Mouse (Mus musculus): ENCODE data around the gene Slf2.

Gene Slf2

DNA sequence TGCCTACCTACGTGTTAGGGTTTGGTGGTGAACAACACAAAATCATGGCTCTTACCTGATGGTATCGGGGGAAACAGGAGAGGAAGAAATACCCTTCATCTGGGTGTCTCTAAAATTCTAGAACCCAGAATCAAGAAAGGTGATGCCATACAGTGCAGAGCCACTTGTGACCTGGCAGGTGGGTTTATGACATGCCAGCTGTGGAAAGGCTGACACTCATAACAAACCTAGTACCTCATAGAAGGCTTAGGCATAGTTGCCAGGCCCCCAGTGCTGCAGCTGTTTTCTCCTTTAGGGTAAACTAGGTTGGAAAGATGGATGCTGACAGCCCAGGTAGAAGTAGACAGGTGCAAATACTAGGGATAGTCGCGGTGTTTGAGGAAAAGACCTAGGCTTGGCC lies 53.5 kb downstream of the Slf2 start:
- no peak for DNase-seq (ENCODE audit: low read depth)

- no peak for DNase-seq (ENCODE audit: low read depth)
These were observed 54.4 kb downstream of the Slf2 start for GRCm38 (mm10) chr19:44985159-44985988.

DNA sequence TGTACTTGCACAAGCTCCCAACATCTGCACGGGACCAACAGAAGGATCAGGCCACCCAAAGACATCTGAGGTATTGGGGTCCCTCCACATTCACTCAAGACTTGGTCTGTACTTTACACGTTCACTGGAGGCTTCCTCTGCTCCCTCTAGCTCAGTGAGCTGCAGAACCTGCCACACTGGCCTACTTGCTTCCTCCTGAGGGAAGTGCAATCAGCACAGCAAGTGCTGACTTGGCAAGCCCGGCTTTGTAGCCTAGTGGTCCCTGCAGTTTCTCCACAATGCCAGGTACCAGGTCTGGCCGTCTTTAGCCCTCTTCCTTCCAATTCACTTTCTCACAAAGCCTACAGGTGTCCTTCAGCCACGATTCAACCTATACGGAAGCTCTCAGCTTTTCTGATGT lies 56.1 kb downstream of the Slf2 start:
- no peak for DNase-seq (ENCODE audit: low read depth)

- DNase-seq (ENCODE audit: low read depth) = no peak
These were observed 56.9 kb downstream of the Slf2 start for GRCm38 (mm10) chr19:44987851-44988250.

- no peak for DNase-seq (ENCODE audit: low read depth)
These were observed 57.4 kb downstream of the Slf2 start for GRCm38 (mm10) chr19:44988321-44988720.

DNA sequence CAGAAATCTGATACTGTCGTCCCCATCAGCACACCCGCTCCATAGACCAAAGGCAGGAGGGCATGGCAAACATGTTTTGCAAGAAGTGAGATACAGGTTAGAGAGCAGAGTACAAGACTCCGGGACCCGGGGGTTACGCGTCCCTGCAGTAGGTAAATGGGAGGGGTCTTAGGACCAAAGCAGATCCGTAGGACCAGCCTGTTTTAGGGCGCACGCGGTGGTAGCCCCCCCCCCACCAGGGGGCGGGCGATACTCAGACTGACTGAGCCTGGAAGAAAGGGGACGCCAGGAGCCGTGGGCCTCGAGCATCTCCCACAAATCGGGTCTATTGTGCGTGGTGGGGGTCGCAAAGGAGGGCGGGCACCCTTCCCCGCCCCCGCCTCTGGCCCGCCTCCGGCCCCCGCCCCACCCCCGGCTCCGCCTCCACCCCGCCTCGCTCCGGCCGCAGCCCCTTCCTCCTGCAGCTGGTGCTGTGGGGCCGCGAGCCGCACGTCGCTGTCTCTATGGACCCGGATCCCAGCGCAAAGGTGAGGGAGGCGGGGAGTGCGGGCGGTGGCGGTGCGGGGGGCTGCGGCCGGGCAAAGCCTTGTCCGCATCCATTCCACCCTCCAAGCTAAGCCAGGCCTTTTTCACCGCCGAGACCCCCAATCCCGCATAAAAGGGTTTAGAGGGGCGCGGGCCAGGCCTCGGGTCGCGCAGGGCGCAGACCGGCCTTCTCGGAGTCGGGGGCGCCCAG lies 58.0 kb downstream of the Slf2 start, which contains the start of gene Sema4g:
Gene Sema4g (plus strand): TSS at position 271 of the 736 bp plus-strand sequence.
- no peak for DNase-seq (ENCODE audit: low read depth)

DNA sequence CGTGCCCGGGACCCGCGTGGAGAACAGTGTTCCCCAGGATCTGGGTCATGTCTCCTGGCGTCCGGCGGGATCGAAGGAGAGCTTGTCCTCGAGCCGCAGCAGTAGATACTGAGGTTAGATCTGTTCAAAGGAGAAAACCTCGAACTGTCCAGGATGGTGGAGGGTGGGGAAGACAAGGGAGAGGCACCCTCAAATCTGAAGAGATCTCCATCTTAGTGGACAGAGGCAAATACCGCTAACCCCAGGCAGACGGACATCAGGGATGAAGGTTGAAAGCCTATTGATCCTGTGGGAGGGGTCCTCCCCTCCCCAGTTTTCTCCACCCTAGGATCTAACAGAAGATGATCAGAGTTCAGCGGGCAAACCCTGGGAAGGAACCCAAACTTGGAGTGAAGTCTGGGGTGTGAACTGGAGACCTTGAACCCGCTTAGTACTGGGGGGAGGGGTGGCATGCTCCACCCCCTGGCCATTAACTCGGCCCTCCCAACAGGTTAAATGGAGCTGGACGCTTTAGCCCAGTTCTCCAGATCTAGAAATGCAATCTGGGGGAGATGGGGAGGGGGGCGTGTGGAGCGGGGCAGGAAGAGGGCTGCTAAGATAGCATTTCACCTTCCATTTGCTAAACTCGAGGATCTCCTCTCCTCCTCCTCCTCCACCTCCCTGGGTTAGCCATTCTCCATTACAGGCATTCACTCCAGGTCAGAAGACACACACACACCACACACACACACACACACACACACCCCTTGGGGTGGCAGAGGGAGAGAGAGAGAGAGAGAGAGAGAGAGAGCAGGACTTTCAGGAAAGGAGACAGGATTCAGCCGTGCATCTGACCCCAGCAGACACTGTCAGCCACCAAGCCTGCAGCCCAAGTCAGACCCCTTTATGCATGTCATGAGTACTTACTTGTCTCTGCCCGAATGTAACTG lies 58.9 kb downstream of the Slf2 start:
- DNase-seq (ENCODE audit: low read depth) = no peak

DNA sequence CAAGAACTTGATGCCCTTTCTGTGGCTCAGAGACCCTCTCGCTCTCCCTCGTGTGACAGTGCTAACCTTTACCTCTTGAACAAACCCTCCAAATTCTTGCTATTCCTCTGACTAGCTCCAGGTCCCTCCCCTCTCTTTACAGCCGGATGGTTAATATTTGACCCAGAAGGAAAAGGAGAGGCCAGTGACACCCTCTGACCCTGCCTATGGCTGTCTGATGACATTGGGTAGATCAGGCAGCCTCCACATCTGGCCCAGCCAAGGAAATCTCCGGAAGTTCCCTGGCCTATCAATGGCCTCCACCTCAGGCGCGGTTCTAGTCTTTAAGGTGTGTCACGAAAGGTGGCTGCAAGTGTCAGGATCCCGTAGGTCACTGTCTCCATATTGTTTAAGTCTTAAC lies 60.1 kb downstream of the Slf2 start:
- no peak for DNase-seq (ENCODE audit: low read depth)

- DNase-seq (ENCODE audit: low read depth) = no peak
These were observed 61.3 kb downstream of the Slf2 start for GRCm38 (mm10) chr19:44992246-44992645.

- no peak for DNase-seq (ENCODE audit: low read depth)
These were observed 61.8 kb downstream of the Slf2 start for GRCm38 (mm10) chr19:44992712-44993111.

DNA sequence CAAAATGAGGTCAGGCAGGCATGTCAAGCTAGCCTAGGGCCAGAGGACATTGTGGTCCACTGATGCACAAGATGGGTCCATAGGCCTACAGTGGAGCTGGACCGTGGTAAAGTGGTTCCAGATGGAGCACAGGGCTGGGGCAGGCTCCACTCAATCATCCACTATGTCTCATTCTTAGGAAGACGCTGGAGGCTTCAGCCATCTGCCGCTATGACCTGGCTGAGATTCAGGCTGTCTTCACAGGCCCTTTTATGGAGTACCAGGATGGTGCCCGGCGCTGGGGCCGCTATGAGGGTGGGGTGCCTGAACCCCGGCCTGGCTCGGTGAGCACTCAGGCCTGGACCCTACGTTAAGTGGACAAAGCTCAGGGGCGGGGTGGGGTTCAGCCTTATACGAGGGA lies 66.8 kb downstream of the Slf2 start:
- DNase-seq (ENCODE audit: low read depth) = no peak

DNA sequence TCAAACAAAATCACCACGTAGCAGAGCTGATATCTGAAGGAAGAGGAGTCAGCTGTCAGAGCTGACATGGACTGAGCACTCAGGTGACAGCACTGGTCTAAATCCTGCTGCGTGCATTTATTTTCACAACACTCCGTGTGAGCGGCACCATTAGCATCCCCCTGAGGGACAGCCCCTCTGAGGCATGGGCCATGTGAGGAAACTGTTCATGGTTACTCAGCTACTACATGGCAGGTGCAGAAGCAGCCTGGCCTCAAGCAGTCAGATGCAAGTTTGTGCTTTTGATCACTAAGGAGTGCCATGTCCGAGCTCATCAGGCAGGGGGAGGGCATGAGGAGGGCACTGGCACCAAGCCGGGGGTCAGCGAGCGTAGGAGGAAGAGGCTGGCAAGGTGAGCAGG lies 68.7 kb downstream of the Slf2 start:
- DNase-seq (ENCODE audit: low read depth) = no peak

GRCm38 (mm10) chr19:45002301-45002700 lies 71.3 kb downstream of the Slf2 start:
- DNase-seq (ENCODE audit: low read depth) = no peak

GRCm38 (mm10) chr19:45003740-45004516 lies 73.0 kb downstream of the Slf2 start:
- DNase-seq (ENCODE audit: low read depth) = no peak

DNA sequence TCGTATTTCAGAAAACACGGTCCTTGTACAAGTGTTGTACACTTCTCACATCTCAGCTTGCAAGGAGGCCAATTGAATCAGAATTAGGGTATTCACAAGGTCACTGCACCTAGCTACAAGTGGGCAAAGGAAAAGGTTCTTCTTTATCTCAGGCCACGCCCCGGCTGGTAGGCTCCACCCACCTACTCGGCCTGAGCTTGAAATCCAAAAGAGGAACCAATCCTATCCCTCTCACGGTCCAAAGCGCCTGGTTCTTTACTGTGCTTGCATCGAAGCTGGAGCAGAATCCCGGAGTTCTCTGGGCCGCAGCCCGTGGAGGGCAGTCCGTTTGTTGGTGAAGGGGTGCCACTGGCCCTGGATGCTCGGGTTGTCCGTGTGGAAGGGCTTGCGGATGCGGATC lies 74.5 kb downstream of the Slf2 start, which contains the start of gene Twnk:
Gene Twnk (plus strand): TSS at position 220 of the 400 bp plus-strand sequence.
- peak; percentile 78 for DNase-seq (ENCODE audit: low read depth)

GRCm38 (mm10) chr19:45005957-45006712 lies 75.2 kb downstream of the Slf2 start, which contains the start of gene Mrpl43:
Mrpl43 (minus strand) TSS chr19:45006442.
- DNase-seq (ENCODE audit: low read depth) = peak; percentile 87

DNA sequence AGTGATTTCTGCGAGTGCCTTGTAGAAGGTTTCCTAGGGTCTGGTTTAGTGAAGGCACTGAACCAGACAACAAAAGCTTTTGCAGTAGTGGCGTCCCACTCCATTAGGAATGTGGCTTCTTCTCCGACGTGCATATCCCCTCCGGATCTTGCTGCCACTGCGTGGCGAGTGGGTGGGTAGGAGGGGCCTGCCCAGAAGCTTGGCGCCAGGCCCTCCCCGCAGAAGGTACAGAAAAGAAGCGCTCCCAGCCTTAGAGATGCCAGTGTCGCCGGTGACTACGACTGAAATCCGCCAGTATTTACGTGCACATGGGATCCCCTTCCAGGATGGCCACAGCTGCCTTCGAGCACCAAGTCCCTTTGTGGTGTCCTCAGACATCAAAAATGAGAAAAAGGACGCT lies 76.1 kb downstream of the Slf2 start:
- no peak for DNase-seq (ENCODE audit: low read depth)

DNA sequence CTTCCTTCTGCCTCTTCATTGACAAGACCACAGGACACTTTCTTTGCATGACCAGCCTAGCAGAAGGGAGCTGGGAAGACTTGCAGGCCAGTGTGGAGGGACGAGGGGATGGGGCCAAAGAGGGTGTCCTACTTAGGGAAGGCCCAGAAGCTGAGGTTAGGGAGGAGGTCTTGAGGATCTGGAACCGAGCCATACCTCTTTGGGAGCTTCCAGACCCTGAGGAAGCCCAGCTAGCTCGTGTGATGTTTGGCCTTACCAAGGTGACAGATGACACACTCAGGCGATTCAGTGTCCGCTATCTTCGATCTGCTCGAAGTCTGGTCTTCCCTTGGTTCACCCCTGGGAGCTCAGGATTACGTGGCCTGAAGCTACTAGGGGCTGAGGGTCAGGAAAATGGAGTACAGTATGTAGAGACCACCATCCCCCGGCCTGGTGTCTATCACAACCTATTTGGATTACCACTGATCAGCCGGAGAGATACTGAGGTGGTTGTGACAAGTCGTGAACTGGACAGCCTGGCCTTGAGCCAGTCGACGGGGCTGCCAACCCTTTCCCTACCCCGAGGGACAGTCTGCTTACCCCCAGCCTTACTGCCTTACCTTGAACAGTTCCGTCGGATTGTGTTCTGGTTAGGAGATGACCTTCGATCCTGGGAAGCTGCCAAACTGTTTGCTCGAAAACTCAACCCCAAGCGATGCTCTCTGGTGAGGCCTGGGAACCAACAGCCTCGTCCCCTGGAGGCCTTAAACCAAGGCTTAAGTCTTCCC lies 76.7 kb downstream of the Slf2 start:
- no peak for DNase-seq (ENCODE audit: low read depth)

DNA sequence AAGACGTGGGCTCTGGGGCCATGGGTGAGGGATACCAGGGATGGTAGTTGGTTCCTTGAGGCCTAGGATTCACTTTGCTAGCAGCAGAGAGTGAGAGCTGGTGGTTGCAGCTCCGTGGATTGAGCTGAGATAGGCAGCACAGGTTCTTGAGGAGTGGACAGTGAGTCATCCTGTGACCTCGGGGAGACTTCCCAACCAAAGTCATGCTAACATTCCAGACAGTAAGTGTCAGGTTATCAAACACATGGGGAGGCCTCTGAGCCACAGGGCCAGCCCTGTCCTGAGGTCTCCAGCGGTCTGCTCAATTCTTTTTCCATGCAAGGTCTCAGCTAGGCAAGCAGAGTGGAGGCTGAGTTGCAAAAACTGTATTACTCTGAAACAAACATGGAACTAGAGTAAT lies 79.7 kb downstream of the Slf2 start:
- DNase-seq (ENCODE audit: low read depth) = no peak

DNA sequence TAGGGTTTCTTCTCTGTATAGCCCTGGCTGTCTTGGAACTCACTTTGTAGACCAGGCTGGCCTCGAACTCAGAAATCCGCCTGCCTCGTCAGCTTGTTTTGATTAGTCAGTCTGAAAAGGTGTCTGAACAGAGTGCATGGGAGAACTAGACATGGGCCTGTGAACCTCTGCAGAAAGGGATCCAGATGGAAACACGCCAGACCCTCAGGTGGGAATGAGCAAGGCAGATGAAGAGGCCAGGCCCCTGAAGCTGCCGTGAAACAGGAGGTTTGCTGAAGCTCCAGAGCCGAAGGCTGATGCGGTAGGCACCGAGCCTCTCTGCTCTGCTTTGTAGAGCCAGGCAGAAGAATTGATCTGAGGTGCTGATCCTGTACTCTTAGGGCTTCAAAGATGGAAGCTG lies 81.3 kb downstream of the Slf2 start:
- DNase-seq (ENCODE audit: low read depth) = no peak
